Mouse (Mus musculus) common myeloid progenitor, adult 5-6 weeks (primary cell): ENCODE measurements around the gene Zer1. TPM values are rescaled to one million over a fixed set of nuclear protein-coding genes. Genes with fewer than 3 reads are reported as not detected.
"Not testable (repeated sequence)": the region's sequence is repeated elsewhere in the genome, so short reads cannot be mapped to it uniquely, and the experiment has no call there.

Experiments used
- ATAC-seq: replicated peaks from 2 replicates; pipeline ENCODE4 v1.8.0; 2016; ENCODE audit warnings: low read depth, mild to moderate bottlenecking, moderate TSS enrichment, inconsistent platforms; ENCODE audit not compliant: poor library complexity, severe bottlenecking
- total RNA-seq: library from RNA; stranded (forward); fragments of 200-1000, 187-1606 nt; gene quantifications from 2 replicates; pipeline ENCODE4 v1.2.3, GENCODE M21; 2017

Gene Zer1
- total RNA-seq, 1 experiment from 2014 or later, result 17.4 TPM

DNA sequence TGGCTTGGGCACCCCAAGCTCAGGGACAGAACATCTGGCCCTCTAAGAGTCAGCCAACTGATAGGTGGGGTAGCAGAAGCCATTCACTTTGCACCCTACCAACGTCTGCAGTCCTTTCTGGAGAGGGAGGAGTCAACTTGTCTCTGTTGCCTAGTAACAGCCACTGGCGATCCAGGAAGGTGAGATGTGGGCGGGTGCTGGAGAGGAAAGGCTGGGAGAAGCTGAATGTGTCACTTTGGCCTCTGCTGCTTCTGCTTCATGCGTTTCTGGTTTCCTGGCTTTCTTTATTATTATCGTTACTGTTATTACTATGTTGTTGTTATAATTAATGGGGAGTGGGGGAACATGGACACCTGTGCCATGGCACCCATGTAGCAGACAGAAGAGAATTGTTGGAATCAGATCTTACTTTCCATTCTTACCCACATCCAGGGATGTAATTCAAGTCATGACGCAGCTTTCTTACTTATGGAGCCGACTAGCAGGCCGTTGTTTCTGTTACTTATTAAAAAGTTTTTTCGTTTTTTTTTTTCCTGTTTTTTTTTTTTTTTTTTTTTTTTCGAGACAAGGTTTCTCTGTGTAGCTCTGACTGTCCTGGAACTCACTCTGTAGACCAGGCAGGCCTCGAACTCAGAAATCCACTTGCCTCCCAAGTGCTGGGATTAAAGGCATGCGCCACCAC lies 67.0 kb downstream of the Zer1 start, which contains the start of gene Set:
Gene Set (plus strand): TSS at position 156 of the 682 bp plus-strand sequence.
- peak; percentile 65 for ATAC-seq

DNA sequence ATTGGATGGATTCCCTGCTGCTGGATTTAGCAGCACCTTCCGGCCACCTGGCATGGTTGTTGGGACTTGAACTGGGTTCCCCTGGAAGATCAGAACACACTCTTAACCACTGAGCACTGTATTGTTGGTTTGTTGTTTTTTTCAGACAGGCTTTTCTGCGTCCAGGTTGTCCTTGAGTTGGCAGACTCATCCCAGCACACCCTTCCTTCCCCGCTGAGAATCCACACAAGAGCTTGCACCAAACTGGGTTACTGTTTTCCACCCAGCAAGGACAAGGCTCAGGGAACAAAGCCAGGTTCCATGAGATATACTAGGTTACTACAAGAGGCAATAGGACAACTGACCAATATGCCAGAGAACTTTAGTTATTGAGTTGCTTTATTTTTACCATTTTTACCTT lies 67.6 kb downstream of the Zer1 start:
- no peak for ATAC-seq

GRCm38 (mm10) chr2:30055310-30055709 lies 69.1 kb downstream of the Zer1 start:
- ATAC-seq, result not testable (repeated sequence)

DNA sequence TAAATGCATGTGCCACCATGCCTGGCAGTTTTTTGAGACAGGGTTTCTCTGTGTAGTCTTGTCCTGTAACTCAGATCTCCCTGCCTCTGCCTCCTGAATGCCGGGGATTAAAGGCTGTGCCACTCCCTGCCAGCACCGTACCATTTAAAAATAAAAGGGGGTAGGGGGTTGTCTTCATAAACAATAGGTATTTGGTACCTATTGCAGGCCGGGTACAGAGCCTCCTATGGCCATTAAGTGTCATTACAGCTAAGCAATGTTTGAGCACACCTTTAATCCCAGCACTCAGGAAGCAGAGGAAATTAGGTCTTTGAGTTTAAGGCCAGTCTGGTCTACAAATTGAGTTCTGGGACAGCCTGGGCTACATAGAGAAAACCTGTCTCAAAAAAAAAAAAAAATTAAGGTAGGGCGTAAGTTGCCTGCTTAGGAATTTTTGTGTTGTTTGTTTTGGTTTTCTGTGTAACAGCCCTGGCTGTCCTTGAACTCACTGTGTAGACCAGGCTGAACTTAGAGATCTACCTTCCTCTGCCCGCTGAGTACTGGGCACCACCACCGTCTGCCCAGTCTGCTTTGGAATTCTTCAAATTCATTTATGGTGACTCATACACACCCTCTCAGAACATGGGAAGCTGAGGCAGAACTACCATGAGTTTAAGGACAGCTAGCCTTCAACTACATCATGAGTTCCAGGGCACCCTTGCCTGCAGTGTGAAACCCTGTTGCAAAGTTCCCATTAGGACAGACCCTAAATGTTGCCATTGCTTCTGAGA lies 72.2 kb downstream of the Zer1 start:
- ATAC-seq, result 0 out of 2 replicates have a peak, but pooled peaks have one; percentile 39

DNA sequence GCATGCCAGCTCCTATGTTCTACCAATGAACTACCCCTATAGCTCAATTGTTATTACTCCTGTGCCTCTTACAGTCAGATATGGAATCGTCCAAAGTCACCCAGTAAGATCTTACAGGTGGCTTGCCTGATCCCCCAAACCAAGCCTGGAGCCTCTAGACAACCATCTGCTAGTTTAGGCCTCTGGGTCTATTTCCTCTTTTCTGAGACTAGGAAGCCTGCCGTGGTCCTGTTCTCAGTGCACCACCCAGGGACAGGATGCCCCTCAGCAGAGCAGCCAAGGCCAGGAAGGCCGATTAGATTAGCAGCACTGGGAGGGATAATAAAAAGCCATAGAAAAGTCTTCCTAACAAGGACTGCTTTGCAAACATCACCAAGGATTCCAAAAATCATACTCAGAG lies 74.6 kb downstream of the Zer1 start:
- ATAC-seq, result 0 out of 2 replicates have a peak, but pooled peaks have one; percentile 26

DNA sequence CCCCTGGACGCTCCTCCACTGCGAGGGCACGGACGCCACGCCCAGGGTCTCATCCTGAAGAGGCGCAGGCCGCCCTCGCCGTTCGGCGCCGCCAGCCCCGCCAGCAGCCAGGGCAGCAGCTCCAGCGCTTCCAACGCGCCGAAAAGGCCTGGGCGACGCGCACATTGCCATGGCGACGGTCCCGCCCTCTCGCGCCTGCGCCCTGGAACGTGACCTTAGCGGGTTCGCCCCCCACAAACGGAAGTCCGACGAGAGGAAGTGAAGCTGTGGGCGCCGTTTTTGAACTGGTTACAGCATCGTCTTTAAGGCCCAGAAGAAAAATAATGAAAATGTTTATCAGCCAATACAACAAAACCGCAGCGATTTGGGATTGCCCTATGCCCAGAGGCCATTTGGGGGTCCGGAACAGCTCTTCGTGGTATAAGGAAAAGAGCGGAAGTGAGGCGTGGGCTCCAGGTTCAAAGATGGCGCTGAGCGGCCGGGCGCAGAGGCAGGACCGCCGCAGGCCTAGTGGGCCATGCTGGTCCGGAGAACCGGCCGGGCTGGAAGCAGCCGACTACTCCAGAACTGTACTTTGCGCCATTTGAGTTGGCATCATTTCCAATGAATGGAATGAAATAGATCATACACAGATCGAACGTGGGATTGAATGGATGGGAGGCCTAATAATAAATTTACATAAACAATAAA lies 75.5 kb downstream of the Zer1 start, which contains the start of gene Wdr34:
Gene Wdr34 (minus strand): TSS at position 183 of the 690 bp plus-strand sequence.
- peak; percentile 95 for ATAC-seq

- ATAC-seq, result no peak
These were observed 76.3 kb downstream of the Zer1 start for GRCm38 (mm10) chr2:30048101-30048501.

Other genes with a start within 250 kb of the Zer1 start
- 76.4 and 93.2 TPM in 2 replicates for gene Odf2, start 235.4 kb downstream of the Zer1 start, total RNA-seq
- gene Gle1, start 189.2 kb downstream of the Zer1 start, total RNA-seq, result 71.3 and 85.0 TPM in 2 replicates
- 84.1 and 89.2 TPM in 2 replicates for gene Sptan1, start 159.0 kb downstream of the Zer1 start, total RNA-seq
- 11.5 and 15.6 TPM in 2 replicates for gene Wdr34, start 75.7 kb downstream of the Zer1 start, total RNA-seq
- 1,475 and 1,487 TPM in 2 replicates for gene Set, start 67.2 kb downstream of the Zer1 start, total RNA-seq
- gene Pkn3, start 46.9 kb downstream of the Zer1 start, total RNA-seq, result 11.8 and 22.9 TPM in 2 replicates
- 8.0 and 11.4 TPM in 2 replicates for gene Zdhhc12, start 30.9 kb downstream of the Zer1 start, total RNA-seq
- 30.2 and 49.2 TPM in 2 replicates for gene Tbc1d13, start 9.2 kb upstream of the Zer1 start, total RNA-seq
- gene Endog, start 46.9 kb upstream of the Zer1 start, total RNA-seq, result 5.8 and 5.9 TPM in 2 replicates
- 29.8 and 38.4 TPM in 2 replicates for gene Spout1, start 53.9 kb upstream of the Zer1 start, total RNA-seq
- 4.5 and 13.5 TPM in 2 replicates for gene Kyat1, start 81.3 kb upstream of the Zer1 start, total RNA-seq
- gene Lrrc8a, start 113.1 kb upstream of the Zer1 start, total RNA-seq, result 3.9 and 11.0 TPM in 2 replicates
- 5.3 TPM in 1 of 2 replicates, not detected in the other for gene Gm28035, start 116.0 kb upstream of the Zer1 start, total RNA-seq
- 3.1 TPM in 1 of 2 replicates, not detected in the other for gene Phyhd1, start 141.6 kb upstream of the Zer1 start, total RNA-seq
- gene Gm28038, start 156.5 kb upstream of the Zer1 start, total RNA-seq, result not detected in 2 replicates
- gene Dolk, start 161.7 kb upstream of the Zer1 start, total RNA-seq, result 9.7 and 12.1 TPM in 2 replicates
- gene Nup188, start 161.8 kb upstream of the Zer1 start, total RNA-seq, result 30.9 and 31.6 TPM in 2 replicates
- 15.1 and 31.5 TPM in 2 replicates for gene Sh3glb2, start 234.8 kb upstream of the Zer1 start, total RNA-seq
- gene Miga2, start 239.6 kb upstream of the Zer1 start, total RNA-seq, result 9.1 and 15.0 TPM in 2 replicates